Mouse (Mus musculus) spleen, embryonic (tissue): ENCODE data around the gene Nxf1.

Source experiments
- CTCF ChIA-PET: fragments of 350-600 bp; sonication (Branson Sonifier 250); formaldehyde crosslinking; loops from one replicate; lab custom pipeline; 2022; lab: Charles Lee

The Nxf1 gene

DNA sequence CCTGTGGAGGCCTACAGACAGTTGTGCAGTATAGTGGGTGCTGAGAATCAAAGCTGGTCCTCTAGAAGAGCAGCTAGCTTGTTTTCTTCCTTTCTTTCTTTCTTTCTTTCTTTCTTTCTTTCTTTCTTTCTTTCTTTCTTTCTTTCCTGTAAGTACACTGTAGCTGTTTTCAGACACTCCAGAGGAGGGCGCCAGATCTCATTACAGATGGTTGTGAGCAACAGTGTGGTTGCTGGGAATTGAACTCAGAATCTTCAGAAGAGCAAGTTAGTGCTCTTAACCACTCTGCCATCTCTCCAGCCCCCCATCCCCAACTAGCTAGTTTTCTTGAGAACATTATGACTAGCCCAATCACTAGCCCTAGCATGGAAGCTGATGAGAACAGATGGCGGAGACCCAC lies 3.9 kb downstream of the Nxf1 start:
- CTCF ChIA-PET = interaction anchor here (0.7 to 1.1 kb wide), 2 partner anchors 36 to 41 kb away, joined by 3 to 5 read pairs; partner anchors contain the start of gene Zbtb3

DNA sequence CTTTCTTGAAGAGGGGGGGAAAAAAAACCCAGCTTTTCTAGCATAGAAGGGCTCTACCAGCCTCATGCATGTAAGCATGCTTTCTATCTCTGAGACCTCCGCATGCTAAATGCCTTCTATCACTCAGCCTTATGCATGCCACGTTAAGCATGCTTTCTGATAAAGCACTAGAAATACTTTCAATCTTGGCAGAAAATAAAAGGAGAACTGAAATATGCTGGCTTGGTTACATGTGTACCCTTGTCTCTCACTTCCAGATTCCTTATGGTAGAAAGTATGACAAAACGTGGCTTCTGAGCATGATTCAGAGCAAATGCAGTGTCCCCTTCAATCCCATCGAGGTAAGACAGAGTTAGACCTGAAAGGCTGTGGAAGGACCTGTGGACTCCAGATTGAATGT lies 6.4 kb downstream of the Nxf1 start:
- CTCF ChIA-PET = interaction anchor here (1.0 kb wide), 1 partner anchor 200 kb away, joined by 3 read pairs; no protein-coding TSS in a partner anchor

- CTCF ChIA-PET = no interaction called here
These were observed 8.7 kb downstream of the Nxf1 start for GRCm38 (mm10) chr19:8765562-8765961.

- CTCF ChIA-PET = interaction anchor here (1.1 kb wide), 1 partner anchor 57 kb away, joined by 4 read pairs; no protein-coding TSS in a partner anchor
These were observed 13.8 kb downstream of the Nxf1 start, which contains the start of gene Tmem223 for GRCm38 (mm10) chr19:8770567-8771270. Gene Tmem223 (plus strand): TSS chr19:8770996.

GRCm38 (mm10) chr19:8772996-8773395 lies 16.1 kb downstream of the Nxf1 start:
- CTCF ChIA-PET = interaction anchor here (0.6 kb wide), 1 partner anchor 40 kb away, joined by 7 read pairs; no protein-coding TSS in a partner anchor

GRCm38 (mm10) chr19:8773409-8773808 lies 16.5 kb downstream of the Nxf1 start:
- CTCF ChIA-PET = no interaction called here

DNA sequence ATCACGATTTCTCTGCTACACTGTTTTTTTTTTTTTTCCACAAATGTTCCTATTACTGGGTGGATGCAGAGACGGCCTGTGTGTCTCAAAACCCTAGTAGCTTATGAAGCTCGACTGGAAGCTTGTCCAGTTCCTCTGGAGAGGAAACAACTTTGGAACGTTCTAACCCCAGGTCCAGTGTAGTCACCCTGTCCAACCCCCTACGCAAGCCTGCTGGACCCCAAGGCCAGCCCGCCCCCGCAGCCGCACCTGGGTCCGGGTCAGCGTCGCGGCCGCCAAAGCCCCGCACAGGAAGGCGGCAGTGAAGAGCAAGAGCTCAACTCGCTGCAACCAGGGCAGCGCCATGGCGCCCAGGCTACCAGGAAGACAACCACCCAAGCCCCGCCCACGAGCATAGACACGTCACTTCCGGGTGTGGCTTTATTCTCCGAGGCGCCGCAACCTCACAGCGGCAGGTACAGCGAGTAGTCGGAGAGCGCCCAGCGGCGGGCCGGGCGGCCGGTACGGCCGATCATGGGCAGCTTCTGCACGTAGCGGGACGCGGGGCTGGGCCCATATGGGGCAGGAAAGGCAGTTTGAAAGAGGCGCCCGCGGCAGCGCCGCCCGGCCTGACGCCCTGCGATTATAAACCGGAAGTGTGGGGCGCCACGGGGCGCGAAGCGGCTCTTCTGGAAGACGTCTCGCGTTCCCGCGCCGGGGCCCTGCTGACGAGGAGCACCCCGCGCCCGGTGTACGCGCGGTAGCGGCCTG lies 17.4 kb downstream of the Nxf1 start, which contains the start of gene Tmem179b:
Gene Tmem179b (minus strand): TSS at position 382 of the 750 bp plus-strand sequence.
- CTCF ChIA-PET = interaction anchor here (0.6 to 1.0 kb wide), 2 partner anchors 17 to 211 kb away, joined by 4 read pairs; no protein-coding TSS in a partner anchor

GRCm38 (mm10) chr19:8774951-8775421 lies 18.1 kb downstream of the Nxf1 start:
- CTCF ChIA-PET = interaction anchor here (1.0 kb wide), 1 partner anchor 17 kb away, joined by 4 read pairs; no protein-coding TSS in a partner anchor

DNA sequence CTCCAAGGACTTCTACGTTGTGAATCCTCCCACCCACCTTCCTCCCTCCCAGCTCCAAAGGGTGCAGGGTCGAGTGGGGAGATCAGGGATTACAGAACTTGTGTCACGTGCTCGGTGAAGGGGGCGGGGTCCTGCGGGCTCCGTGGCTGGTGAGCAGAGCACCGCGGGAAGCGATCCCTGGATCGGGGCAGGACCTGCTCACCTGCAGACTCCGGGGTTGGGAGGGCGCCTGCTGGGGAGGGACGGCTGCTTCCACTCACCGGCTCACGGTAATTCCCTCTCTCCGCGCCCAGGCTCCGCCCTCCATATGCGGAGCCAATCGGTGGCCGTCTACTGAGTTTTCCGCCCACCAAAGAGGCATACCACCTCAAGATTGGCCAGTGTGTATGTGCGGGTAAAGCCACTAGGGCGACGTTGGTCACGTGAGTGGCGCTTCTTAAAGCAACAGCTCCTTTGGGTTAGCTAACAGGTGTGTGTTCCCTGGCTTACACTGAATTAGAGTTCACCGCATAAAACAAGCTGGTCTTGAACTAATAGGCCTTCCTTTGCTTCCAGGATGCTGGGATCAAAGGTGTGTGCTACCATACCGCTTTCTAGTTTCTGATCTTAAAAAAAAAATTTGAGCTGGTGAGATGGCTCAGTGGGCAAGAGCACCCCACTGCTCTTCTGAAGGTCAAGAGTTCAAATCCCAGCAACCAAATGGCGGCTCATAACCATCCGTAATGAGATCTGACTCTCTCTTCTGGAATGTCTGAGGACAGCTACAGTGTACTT lies 29.3 kb downstream of the Nxf1 start, which contains the start of gene Taf6l:
Gene Taf6l (minus strand): TSS at position 410 of the 774 bp plus-strand sequence.
- CTCF ChIA-PET = no interaction called here

DNA sequence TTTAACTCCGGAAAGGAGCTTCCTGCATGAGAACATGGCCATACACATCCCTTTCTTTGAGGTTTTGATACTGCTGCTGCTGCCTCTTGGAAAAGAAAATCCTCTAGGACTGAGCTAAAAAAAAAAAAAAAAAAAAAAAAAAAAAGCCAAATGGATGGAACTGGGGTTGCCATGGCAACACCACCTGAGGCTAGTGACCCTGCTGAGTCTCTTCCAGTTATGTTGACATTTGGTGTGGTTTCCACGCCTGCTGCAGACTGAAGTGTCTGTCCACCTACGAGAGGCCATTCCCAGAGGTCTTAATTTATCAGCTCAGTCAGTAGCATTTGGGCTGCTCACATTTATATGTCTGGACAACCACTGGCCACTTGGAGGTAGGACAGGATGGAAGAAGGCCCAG lies 31.6 kb downstream of the Nxf1 start:
- CTCF ChIA-PET = interaction anchor here (0.6 to 1.1 kb wide), 3 partner anchors 13 to 275 kb away, joined by 3 to 16 read pairs (median 4); partner anchors contain the start of gene Zbtb3

DNA sequence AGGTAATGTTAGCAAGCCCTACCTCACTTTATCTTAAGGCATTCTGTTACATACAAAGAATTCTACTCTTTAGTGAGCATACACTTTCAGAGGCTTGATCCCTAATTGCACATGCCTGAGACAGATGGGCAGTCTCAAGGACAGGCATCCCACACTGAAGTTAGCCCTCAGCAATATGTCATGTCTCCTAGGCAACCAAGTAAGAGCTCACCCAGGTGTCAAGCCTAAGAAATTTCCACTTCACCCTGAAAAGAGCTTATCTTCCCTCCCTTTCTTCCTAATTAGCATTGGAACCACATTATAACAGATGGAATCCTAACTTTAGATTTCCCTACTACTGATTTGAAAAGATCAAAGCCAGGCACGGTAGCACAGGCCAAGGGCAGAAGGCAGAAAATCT lies 32.3 kb downstream of the Nxf1 start:
- CTCF ChIA-PET = interaction anchor here (0.6 kb wide), 1 partner anchor 21 kb away, joined by 16 read pairs; no protein-coding TSS in a partner anchor

GRCm38 (mm10) chr19:8790171-8790570 lies 33.3 kb downstream of the Nxf1 start:
- CTCF ChIA-PET = interaction anchor here (0.6 kb wide), 2 partner anchors 43 to 59 kb away, joined by 3 read pairs; no protein-coding TSS in a partner anchor

GRCm38 (mm10) chr19:8798264-8798946 lies 41.5 kb downstream of the Nxf1 start, which contains the start of gene Polr2g:
Gene Polr2g (minus strand): TSS chr19:8798577.
- CTCF ChIA-PET = interaction anchor here (0.6 to 1.3 kb wide), 4 partner anchors 9 to 22 kb away, joined by 3 to 4 read pairs (median 3); partner anchors contain the start of gene Ttc9c

GRCm38 (mm10) chr19:8798947-8799315 lies 42.1 kb downstream of the Nxf1 start:
- CTCF ChIA-PET = interaction anchor here (0.6 to 0.8 kb wide), 2 partner anchors 8 to 20 kb away, joined by 3 read pairs; partner anchors contain the start of gene Ttc9c

DNA sequence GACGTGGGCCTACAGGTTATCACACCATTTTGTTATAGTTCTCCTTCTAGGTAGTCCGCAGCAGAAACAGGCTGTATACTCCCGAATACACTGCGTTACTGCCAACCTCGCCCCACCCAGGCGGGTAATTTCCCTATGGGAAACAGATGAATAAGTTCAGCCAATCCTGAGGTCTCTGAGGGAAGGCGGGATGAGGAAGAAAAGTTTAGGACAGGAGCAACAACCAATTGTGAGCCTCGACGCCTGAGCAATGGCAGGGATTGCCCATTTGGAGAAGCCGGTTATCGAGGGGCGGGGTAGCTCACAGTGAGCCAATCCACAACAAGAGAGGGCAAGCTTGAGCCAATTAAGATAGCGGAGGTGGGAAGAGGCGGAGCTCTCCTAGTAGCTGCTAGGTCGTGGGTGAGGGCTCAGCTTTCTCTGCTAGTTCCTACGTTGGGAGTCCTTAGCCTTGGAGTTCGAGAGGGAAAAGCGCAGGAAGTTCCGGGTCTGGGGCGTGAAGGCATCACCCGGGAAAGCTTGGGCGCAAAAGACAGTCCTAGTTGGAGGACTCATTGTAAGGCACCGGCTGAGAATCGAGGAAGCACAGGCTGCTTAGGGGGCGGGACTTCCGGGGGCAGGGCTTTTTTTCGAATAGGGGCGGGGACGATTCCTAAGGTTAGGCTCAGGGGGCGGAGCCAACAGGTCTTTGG lies 45.4 kb downstream of the Nxf1 start, which contains the start of gene Zbtb3:
Gene Zbtb3 (plus strand): TSS at position 426 of the 692 bp plus-strand sequence.
- CTCF ChIA-PET = interaction anchor here (0.5 to 1.3 kb wide), 4 partner anchors 14 to 119 kb away, joined by 3 to 5 read pairs (median 4); no protein-coding TSS in a partner anchor

GRCm38 (mm10) chr19:8803204-8803780 lies 46.4 kb downstream of the Nxf1 start:
- CTCF ChIA-PET = interaction anchor here (1.3 kb wide), 1 partner anchor 27 kb away, joined by 3 read pairs; no protein-coding TSS in a partner anchor

GRCm38 (mm10) chr19:8803879-8804660 lies 47.2 kb downstream of the Nxf1 start:
- CTCF ChIA-PET = interaction anchor here (1.3 kb wide), 1 partner anchor 26 kb away, joined by 3 read pairs; no protein-coding TSS in a partner anchor

DNA sequence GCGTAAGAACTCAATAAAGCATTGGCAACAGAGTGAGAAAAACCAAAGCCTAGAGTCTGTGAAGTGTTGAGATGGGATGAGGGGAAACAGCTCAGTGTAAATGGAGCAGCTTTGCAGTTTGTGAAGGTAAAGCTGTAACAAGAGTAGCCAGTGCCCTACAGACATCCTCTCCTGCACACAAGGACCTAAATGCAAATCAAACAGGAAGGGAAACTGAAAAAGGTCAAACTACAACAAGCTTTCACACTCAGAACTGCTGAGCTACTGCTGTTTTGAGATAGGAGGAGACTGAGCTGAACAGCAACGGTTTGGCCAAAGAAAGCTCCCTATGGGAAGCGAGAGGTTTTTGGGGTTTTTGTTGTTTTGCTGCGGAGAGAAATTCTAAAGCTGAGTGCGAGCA lies 49.9 kb downstream of the Nxf1 start:
- CTCF ChIA-PET = interaction anchor here (0.6 to 1.5 kb wide), 2 partner anchors 8 to 13 kb away, joined by 3 to 11 read pairs; partner anchors contain the start of genes Hnrnpul2, Polr2g and Ttc9c
